Mouse (Mus musculus) layer of hippocampus, adult 2 months (tissue): ENCODE measurements around the gene Lrp6. TPM values are rescaled to one million over a fixed set of nuclear protein-coding genes. Genes with fewer than 3 reads are reported as not detected.

Experiments used
- DNase-seq, 2 experiments: peaks; one replicate each; pipeline ENCODE4 v3.0.0; 2022; ENCODE audit warnings: low spot score in 2 of 2
- H3K27ac ChIP-seq: fragments of 200-600 bp; 2 replicates; pipeline ENCODE4 v1.8.1; 2022
- H3K4me3 ChIP-seq: fragments of 200-600 bp; 2 replicates; pipeline ENCODE4 v1.8.1; 2022; ENCODE audit warnings: mild to moderate bottlenecking
- CTCF ChIP-seq: fragments of 200-600 bp; conservative IDR thresholded peaks from 2 replicates; pipeline ENCODE4 v1.8.1; 2022; ENCODE audit warnings: antibody characterized with exemption, mild to moderate bottlenecking, moderate library complexity
- long read RNA-seq, 2 experiments: library from polyadenylated mRNA; stranded (forward); transcript quantifications; one replicate each; pipeline ENCODE4 v2.0.0; 2021; ENCODE audit warnings: borderline mapping rate in 2 of 2
- total RNA-seq, 2 experiments: library from RNA; stranded (reverse); gene quantifications; 2 replicates each; pipeline ENCODE4 v1.2.3; 2021

Lrp6 gene
- total RNA-seq = 10 to 100 TPM; 49.2 to 54.5 TPM
- long read RNA-seq, experiment 1, full-length matches to known transcripts = 2 of 17 reads
- long read RNA-seq, experiment 1, partial matches to known transcripts = 10 of 17 reads
- long read RNA-seq, experiment 1, other reads (novel, unspliced or antisense) = 5 of 17 reads
- long read RNA-seq, experiment 2, full-length matches to known transcripts = 5 of 16 reads
- long read RNA-seq, experiment 2, partial matches to known transcripts = 6 of 16 reads
- long read RNA-seq, experiment 2, other reads (novel, unspliced or antisense) = 5 of 16 reads

- Histone ChIP-seq H3K4me3 (peak within 1 kb of the TSS; percentile 70), H3K27ac (peak within 1 kb of the TSS; percentile 99)
- peak; percentile 65 to 77 for DNase-seq
- TF ChIP-seq CTCF = no peak
These were observed at the start of gene Lrp6 for GRCm38 (mm10) chr6:134566818-134567485. TSS of gene Lrp6 (minus strand) at chr6:134566965.

GRCm38 (mm10) chr6:134614723-134615648 is 48.2 kb upstream of the Lrp6 start:
- DNase-seq = peak; percentile 84 to 89
- Histone ChIP-seq H3K27ac (peak overlapping the region; percentile 44; the same call in 1 of the 2 replicates), H3K4me3 (peak overlapping the region; percentile 46)
- peak; percentile 99 for TF ChIP-seq CTCF

- DNase-seq = no peak
- H3K4me3 ChIP-seq = no peak overlapping the region
- no peak overlapping the region for H3K27ac ChIP-seq
- TF ChIP-seq CTCF = no peak
These were observed 47.6 kb upstream of the Lrp6 start for GRCm38 (mm10) chr6:134614322-134614721.

- H3K4me3 ChIP-seq = no peak overlapping the region
- no peak for DNase-seq
- no peak overlapping the region; the same call in 1 of the 2 replicates for H3K27ac ChIP-seq
- TF ChIP-seq CTCF = no peak
These were observed 45.1 kb upstream of the Lrp6 start for GRCm38 (mm10) chr6:134611896-134612295.

GRCm38 (mm10) chr6:134610380-134610779 is 43.6 kb upstream of the Lrp6 start:
- Histone ChIP-seq H3K4me3 (no peak overlapping the region), H3K27ac (no peak overlapping the region)
- no peak for DNase-seq
- TF ChIP-seq CTCF = no peak

- H3K27ac ChIP-seq = no peak overlapping the region
- DNase-seq = no peak
- H3K4me3 ChIP-seq = no peak overlapping the region
- TF ChIP-seq CTCF = peak; percentile 77
These were observed 40.4 kb upstream of the Lrp6 start for GRCm38 (mm10) chr6:134606949-134607746.

- no peak overlapping the region for H3K27ac ChIP-seq
- TF ChIP-seq CTCF = no peak
- no peak overlapping the region for H3K4me3 ChIP-seq
- DNase-seq = no peak
These were observed 39.8 kb upstream of the Lrp6 start for GRCm38 (mm10) chr6:134606540-134606939.

- TF ChIP-seq CTCF = no peak
- H3K27ac ChIP-seq = no peak overlapping the region
- DNase-seq = no peak
- no peak overlapping the region for H3K4me3 ChIP-seq
These were observed 38.4 kb upstream of the Lrp6 start for GRCm38 (mm10) chr6:134605196-134605595.

GRCm38 (mm10) chr6:134602371-134603003 is 35.7 kb upstream of the Lrp6 start:
- DNase-seq = no peak
- TF ChIP-seq CTCF = no peak
- H3K27ac ChIP-seq = no peak overlapping the region

GRCm38 (mm10) chr6:134601766-134602165 is 35.0 kb upstream of the Lrp6 start:
- no peak for DNase-seq
- no peak for TF ChIP-seq CTCF

More at GRCm38 (mm10) chr6:134602371-134603003, 35.7 kb upstream of the Lrp6 start:
- no peak overlapping the region for H3K4me3 ChIP-seq

GRCm38 (mm10) chr6:134601130-134601529 is 34.4 kb upstream of the Lrp6 start:
- DNase-seq = no peak
- no peak for TF ChIP-seq CTCF
- no peak overlapping the region for H3K27ac ChIP-seq
- H3K4me3 ChIP-seq = no peak overlapping the region

More at GRCm38 (mm10) chr6:134601766-134602165, 35.0 kb upstream of the Lrp6 start:
- Histone ChIP-seq H3K27ac (no peak overlapping the region), H3K4me3 (no peak overlapping the region)

- Histone ChIP-seq H3K4me3 (no peak overlapping the region), H3K27ac (no peak overlapping the region)
- DNase-seq = no peak
- no peak for TF ChIP-seq CTCF
These were observed 32.5 kb upstream of the Lrp6 start for GRCm38 (mm10) chr6:134599239-134599638.
